Mouse (Mus musculus) heart, adult 2 months (tissue): ENCODE results near the gene Spaca7.

Experiments
- CTCF ChIP-seq: fragments of 200-600 bp; IDR thresholded peaks from 2 replicates; pipeline ENCODE4 v1.8.1; 2022; ENCODE audit warnings: antibody characterized with exemption, mild to moderate bottlenecking, moderate library complexity
- EP300 ChIP-seq: fragments of 200-500 bp; IDR thresholded peaks from 2 replicates; pipeline ENCODE4 v1.6.1; 2011; ENCODE audit warnings: low read depth, low read length, control low read depth; ENCODE audit not compliant: insufficient read depth
- POLR2A ChIP-seq: fragments of 200-500 bp; IDR thresholded peaks from 2 replicates; pipeline ENCODE4 v1.6.1; 2011; ENCODE audit warnings: mild to moderate bottlenecking, low read depth, low read length, control low read depth; ENCODE audit not compliant: insufficient read depth

DNA sequence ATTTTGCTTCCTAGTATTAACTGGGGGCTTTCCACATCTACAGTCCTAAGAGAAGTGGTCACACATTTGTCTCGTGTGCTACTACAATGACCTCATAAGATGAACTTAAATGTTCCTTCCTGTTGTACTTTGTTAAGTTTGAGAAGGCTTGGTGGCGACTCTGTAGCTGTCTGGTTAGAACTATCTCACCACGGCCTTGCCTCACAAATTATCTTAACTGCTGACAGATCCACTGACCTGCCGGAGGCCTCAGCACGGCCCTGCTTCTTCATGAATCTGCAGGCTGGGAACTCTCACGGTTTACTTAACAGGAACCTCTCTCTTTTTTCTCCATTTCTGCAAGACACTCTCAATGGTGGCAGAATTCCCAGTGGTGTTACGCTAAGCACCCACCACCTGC, 72.1 kb downstream of the Spaca7 start:
- no peak for TF ChIP-seq POLR2A
- TF ChIP-seq EP300 = no peak
- no peak for TF ChIP-seq CTCF
